Mouse (Mus musculus): ENCODE data around the gene Prkce.

DNA sequence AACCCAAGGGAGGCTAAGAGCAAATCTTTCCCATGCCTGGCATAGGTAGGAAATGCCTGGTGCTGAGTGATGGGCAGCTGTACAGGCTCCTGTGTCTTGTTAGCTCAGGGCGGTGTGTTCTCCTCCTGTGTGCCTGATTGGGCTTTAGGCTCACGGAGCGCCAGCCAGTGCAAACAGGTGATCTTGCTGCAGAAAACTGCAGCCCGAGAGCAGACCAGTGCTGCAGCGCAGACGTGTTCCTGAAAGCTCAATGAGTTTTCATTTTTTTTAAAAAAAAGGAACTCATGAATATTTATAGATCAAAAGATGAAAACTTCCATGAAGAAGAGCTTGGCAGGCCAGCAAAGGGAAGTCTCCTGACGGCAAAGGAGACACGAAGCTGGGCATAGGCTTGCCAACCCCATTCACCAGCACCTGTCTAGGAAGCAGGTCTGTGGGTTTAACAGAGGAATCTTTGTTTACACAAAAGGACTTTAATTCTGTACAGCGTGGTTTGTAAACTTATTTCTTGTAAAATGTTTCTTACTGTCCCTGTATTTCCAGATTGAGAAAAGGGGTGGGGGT is 67.1 kb downstream of the Prkce start:
- TF ChIP-seq POLR2A (IDR thresholded peaks at IDR 0.05; ENCODE audit: borderline replicate concordance, control insufficient read depth, low read depth, low read length), result no peak
- no peak for TF ChIP-seq CTCF (IDR thresholded peaks at IDR 0.05; ENCODE audit: control insufficient read depth, insufficient read depth, low read length)

Measured in bone marrow, adult 2 months (tissue).